Mouse (Mus musculus) common myeloid progenitor, adult 5-6 weeks (primary cell): ENCODE measurements around the gene Mip. TPM values are rescaled to one million over a fixed set of nuclear protein-coding genes. Genes with fewer than 3 reads are reported as not detected.
A peak's percentile ranks its signal among the peaks of the same experiment; 100 is the strongest.
"Not testable (repeated sequence)": the region's sequence is repeated elsewhere in the genome, so short reads cannot be mapped to it uniquely, and the experiment has no call there.

ENCODE experiments used
- ATAC-seq: replicated peaks from 2 replicates; pipeline ENCODE4 v1.8.0; 2016; ENCODE audit warnings: low read depth, mild to moderate bottlenecking, moderate TSS enrichment, inconsistent platforms; ENCODE audit not compliant: poor library complexity, severe bottlenecking
- total RNA-seq: library from RNA; stranded (forward); fragments of 200-1000, 187-1606 nt; gene quantifications from 2 replicates; pipeline ENCODE4 v1.2.3, GENCODE M21; 2017

Mip gene
- total RNA-seq, 1 experiment from 2014 or later, result not detected

DNA sequence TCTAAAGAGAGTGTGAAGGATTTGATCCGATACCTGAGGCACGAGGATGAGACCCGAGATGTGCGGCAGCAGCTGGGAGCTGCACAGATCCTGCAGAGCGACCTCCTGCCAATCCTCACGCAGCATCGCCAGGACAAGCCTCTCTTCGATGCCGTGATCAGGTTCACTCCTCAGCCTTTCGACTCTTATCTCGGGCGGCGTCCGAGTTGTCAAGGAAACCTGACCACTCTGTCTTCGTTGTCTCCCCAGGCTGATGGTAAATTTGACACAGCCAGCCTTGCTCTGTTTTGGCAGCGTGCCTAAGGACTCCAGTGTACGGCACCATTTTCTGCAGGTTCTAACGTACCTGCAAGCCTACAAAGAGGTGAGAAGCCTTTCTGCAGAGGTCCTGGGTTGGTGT, 14.5 kb downstream of the Mip start:
- ATAC-seq, result peak; percentile 36; the same call in 1 of the 2 replicates

DNA sequence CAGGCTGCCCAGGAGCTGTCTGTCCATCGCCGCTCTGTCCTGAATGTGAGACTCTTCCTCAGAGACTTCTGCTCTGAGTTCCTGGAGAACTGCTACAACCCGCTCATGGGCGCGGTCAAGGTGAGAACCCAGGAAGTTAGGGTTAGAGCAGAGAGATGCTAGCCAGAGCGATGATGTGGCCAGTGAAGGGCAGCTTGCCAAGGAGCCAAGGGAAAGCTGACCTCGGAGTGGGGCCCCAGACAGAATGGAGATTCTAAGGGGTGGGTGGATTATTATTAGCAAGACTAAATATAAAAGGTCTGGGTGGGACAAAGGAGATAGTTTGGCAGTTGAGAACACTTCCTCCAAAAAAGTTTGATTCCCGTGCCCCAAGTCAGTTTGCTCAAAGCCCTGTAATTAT, 17.6 kb downstream of the Mip start:
- ATAC-seq, result no peak

DNA sequence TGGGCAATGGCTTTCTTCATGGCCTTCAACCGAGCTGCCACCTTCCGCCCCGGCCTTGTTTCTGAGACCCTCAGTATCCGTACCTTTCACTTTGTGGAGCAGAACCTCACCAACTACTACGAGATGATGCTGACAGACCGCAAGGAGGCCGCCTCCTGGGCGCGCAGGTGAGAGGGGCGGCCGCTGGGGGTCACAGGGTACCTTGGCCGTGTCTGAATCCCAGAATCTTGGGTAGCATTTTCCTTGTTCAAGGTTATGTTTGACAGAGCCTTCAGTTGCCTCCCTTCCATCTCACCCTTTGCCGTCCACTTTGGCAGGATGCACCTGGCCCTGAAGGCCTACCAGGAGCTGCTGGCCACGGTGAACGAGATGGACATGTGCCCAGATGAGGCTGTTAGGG, 18.5 kb downstream of the Mip start:
- ATAC-seq, result no peak

DNA sequence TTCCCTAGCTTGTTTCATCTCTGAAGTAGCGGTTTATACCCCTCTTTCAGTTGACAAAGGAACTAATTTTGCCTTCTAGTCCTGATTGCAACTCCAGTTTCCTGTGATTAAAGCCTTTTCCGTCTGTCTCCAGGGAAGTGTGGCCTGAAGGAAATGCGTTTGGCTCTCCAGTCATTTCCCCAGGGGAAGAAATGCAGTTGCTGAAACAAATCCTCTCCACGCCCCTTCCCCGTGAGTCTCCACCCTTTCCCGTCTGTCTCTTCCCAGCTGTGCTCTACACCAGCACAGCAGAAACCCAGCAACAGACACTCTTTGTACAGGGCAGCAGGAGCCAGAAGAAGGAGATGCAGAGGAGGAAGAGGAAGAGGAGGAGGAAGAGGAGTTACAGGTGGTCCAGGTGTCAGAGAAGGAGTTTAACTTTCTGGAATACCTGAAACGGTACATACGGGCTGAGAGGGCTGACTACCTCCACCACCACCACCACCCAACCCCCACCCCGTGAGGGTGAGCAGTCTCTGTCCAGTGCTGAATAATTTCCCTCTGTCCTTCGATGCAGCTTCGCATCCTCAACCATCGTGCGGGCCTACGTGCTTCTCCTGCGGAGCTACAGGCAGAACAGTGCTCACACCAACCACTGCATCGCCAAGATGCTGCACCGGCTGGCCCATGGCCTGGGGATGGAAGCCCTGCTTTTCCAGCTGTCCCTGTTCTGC, 21.5 kb downstream of the Mip start:
- ATAC-seq, result no peak

DNA sequence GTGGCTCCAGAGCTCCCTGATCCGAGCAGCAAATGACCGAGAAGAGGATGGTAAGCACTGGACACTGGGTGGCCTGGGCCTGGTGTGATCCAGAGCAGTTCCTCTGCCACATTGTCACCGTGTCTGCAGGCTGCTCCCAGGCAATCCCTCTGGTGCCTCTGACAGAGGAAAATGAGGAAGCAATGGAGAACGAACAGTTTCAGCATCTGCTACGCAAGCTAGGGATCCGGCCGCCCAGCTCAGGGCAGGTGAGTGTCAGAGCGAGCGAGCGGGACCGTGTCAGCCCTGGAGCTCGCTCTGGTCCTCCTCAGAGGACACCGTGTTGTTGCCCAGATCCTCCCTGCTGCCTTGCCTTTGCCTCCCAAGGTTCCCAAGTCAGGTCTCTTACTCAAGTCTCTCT, 24.9 kb downstream of the Mip start:
- ATAC-seq, result no peak

DNA sequence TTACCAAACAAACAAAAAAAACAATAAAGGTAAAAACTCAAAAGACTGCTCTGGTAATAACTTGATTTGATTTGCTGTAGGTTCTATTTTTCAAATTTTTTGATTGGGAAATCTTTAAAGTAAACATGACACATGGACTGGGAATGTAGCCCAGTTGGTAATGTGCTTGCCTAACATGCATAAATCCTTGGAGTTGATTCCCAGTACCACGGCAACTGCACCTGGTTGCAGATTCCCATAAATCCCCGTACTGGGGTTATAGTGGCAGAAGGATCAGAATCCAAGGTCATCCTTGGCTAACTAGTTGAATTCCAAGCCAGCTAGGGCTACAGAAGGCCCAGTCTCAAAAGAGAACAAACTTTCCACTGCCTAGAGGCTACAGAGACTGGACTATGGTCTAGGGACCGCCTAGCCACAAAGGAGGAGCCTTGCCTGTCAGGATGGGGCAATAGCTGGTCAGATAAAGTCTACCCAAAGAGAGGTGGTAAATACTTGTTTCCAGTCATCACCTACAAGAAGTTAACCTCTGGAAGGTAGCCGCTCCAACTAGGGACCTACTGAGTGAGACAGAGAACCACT, 28.1 kb downstream of the Mip start, which contains the start of gene Apon:
Gene Apon, plus strand, starts transcription at position 420 of the 579 bp plus-strand sequence.
- no peak for ATAC-seq

DNA sequence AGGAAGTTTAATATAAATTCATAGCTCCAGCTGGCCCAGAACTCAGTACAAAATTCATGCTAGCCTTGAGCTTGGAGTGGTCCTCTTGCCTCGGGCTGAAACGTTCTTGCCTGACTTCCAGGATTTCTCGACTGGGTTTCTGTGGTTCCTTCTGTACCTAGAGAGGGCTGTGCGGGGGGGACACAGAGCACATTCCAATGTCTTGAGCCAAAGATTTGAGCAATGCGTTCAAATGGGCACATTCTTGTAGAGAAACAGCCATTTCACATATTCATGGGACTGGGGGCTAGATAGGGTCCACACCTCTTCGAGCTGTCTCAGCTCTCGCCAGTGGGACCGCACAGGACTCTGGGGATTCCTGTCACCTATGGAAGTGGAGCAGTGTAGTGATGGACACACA, 30.3 kb downstream of the Mip start:
- no peak for ATAC-seq

DNA sequence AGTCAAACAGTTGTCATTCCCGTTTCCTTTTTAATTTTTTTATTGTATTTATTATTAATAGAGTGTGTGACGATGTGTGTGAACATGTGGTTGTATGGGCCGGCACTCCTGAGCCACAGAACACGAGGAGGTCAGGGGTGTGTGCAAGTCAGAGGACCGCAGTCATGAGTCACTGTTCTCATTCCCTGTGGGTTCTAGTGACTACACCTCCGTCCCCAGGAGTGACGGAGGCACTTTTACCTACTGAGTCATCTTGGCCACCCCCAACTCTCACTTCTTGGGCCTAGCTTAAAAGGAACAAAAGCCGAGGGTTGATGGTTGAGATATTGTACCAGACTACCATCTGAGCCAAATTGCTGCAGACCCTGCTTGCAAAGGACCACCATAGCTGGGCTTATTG, 30.7 kb downstream of the Mip start:
- ATAC-seq, result no peak

DNA sequence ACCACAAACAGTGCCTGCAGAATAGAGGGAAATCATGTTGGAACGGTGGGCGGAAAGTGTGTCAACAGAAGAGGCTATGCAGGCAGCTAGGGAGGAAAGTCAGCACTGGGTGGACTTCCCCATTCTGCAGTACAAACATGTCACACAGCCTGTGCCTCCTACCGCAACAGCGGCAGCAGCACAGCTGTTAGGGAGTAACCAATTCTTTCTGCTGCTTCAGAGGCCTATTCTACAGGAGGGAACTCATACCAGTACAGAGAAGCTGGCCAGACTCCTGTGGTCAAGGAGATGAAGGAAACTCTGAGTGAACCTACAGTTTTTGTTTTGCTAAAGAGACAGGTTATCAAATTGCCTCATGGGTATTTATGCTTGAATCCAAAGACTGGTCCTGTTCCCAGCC, 33.3 kb downstream of the Mip start:
- ATAC-seq, result peak; percentile 98

DNA sequence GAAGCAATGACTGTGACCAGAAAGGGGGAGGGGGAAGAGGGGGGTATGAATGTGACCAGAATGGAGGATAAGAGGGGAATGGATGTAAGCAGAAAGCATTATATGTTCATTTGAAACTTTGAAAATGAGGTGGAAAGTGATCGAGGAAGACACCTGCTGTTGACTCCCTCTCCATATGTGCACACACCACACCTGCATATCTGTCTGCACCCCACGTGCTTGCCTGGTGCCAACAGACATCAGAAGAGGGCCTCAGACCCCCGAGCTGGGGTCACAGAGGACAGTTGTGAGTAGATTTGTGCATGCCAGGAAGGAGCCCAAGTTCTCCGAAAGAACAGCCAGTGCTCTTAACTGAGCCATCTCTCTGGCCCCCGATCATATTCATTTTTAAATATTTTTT, 34.3 kb downstream of the Mip start:
- no peak for ATAC-seq

DNA sequence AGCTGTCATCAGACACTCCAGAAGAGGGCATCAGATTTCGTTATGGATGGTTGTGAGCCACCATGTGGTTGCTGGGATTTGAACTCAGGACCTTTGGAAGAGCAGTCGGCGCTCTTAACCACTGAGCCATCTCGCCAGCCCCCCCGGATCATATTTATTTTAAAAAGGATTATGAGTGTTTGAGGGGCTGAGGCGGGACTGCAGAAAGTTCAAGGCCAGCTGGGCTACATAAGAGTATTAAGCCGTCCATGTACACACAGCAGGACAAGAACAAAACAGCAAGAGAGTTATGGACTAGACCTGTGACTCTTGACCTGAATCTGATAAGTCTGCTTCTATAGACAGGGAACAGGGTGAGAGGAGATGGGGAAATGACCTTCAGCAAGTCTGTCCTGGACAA, 34.7 kb downstream of the Mip start:
- not testable (repeated sequence) for ATAC-seq

DNA sequence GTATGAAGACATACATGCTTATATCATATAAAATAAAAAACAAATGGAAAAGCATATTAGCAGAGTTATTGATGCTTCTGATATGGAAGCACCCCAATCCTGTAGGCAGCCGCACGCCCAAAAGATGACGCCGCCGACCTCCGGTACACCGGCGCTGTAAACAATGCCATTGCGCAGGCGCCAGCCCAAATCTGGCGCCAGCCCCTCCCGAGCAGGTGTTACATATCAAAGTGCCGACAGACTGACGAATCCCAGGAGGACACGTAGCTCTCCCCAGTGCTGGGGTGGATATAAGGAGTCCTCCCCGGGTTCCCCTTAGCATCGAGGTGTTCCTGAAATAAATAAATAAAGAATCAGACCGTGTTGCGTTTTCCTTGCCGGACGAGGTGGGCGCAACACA, 36.7 kb downstream of the Mip start:
- no peak for ATAC-seq

DNA sequence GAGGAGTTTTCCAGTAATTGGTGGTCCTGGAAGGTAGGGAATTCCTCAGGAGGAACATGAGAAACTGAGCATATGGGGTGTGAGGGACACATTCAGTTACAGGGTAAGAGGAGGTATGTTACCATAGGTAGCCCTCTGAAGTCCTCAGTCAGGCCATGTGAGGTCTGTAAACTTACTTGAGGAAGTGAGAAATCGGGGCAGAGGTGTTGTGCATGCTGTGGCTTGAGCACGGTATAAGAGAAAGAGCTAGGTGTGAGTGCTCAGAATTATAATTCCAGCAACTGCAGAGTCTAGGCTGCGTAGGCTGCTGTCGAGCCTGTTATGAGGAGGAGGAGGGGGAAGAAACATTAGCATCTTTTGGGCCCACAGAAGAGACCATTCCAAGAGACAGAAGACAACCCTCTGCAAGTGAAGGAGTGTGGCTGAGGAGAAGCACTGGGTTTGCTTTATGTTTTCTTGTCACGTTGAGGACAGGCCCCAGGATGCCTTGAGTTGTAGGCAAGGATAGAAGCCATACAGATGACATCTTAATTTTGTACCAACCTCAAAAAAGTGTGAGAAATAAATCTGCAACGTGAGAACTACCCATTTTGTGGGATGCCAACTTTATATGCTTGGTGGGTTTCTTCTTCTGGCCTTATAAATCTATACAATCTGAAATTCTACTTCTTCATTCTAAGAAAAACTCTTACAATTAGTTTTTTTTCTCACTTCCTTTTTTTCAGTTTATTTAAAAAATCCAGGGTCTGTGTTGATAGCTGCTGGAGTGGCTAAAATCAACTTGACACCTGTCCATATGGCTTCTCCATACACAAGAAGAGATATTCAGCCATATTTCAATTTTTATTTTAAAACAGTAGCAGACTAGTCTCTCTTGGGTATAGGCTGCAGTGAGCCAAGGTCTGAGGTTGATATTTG, 38.0 kb downstream of the Mip start:
- no peak for ATAC-seq

DNA sequence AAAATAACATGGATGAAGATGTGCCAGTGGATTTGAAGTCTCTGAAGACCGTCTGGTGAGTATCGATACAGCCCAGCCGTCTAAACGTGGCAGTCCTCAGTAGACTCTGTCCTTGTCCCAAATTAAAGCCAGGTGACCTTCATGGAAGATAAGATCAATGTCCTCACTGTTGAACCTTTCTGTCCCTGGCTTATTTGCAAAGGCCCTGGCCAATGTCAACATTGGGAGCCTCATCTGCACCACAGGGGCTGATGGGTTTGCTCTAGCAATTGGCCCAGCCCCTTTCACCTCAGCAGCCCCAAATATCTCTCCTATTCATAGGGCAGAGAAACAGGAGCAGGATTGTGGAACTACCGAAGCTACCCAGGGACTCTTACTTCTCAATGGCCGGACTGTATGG, 42.7 kb downstream of the Mip start, which contains the start of gene Apof:
Gene Apof, plus strand, starts transcription at position 301 of the 400 bp plus-strand sequence.
- no peak for ATAC-seq

DNA sequence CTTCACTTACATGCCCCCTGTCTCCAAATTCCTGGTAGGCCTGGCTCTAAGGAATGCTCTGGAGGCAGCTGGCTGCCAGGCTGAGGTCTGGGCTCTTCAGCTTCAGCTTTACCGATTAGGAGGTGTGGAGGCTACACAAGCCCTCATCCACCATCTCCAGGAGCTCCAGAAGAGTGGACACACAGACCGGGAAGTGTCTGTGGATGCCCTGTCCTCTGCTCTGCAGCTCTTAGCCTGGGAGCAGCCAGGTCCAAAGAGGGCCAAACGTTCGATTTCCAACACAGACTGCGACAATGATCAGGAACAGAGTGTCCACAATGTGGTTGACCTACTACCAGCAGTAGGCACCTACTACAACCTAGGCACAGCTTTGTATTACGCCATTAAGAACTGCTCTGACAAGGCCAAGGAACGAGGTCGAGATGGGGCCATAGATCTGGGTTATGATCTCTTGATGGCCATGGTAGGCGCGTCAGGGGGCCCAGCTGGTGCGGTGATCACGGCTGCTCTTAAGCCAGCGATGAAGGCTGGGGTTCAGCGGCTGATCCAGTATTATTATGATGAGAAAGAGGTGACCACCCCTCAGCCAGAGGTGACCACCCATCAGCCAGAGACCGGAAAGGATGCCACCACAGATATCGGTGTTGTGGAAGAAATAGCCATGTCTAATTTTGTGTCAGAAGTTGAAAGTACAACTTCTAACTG, 43.7 kb downstream of the Mip start:
- ATAC-seq, result no peak

DNA sequence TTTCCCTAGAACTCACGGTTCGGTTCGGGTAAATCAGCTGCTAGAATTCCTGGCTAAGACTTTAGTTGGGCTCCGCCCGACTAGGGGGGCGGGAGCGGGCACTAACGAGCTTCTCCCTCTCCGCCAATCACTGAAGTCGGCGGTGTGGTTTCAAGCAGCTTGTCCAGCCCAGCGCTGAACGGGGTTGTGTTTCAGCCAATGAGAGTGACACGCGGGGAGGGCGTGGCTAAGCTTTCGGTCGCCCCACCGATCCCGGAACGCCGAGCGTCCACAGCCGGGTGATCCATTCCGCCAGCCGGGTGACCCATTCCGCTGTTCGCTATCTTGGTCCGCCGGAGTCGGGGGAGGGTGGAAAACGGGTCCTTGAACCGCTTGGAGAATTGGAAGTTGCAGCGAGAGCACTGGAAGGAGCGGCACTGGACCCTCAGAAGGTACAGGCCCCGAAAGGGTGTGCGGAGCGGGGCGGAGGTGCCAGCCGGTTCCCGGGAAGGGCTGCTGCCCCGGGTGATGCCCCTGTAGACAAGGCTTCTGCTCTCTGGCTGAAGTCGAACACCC, 44.7 kb downstream of the Mip start, which contains the start of gene Stat2:
Gene Stat2, plus strand, starts transcription at position 273 of the 555 bp plus-strand sequence.
- ATAC-seq, result peak; percentile 99

DNA sequence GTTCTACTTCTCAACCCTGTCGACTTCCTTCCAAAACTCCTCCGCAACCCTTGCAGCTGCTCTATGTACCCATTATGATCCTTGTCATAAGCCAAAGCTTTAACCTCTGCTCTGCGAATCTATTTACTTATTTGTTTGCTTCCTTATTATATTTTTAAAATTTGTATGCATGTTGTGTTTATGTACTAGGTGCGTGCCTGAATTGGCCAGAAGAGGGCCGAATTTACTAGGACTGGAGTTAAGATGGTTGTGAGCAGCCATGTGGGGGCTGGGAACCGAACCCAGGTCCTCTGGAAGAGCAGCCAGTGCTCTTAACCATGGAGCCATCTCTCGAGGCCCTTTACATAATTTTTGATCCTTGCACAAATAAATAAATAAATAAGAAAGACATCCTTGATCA, 45.2 kb downstream of the Mip start:
- no peak for ATAC-seq

DNA sequence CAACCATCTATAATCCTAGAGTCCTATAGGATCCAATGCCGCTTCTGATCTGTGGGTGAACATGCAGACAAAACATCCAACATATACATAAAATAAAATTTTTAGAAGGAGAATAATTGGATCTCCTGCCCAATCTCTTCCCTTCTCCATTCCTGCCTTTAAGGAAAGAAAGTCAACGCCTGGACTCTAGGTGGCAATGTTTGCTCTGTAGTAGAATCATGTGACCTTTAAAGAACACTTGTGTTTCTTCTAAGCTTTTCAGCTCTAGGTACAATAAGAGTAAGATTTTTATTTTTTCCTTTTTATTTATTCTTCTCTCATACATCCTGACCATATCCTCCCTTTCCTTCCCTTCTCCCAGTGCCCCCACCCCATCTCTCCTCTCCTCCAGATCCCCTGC, 46.2 kb downstream of the Mip start:
- no peak for ATAC-seq

DNA sequence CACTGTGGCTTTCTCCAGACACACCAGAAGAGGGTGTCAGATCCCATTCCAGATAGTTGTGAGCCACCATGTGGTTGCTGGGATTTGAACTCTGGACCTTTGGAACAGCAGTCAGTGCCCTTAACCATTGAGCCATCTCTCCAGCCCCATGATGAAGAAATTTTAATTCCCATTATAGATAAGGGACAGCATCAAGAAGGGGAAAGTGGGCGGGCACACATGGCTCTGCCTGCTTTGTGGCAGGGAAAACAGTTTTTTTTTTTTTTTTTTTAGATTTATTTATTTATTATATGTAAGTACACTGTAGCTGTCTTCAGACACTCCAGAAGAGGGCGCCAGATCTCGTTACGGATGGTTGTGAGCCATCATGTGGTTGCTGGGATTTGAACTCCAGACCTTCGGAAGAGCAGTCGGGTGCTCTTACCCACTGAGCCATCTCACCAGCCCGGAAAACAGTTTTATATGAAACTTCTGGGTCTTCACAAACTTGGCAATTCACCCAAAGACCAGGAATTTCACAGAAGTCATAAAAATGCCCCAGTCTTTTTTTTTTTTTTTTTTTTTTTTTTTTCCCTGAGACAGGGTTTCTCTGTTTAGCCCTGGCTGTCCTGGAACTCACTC, 47.3 kb downstream of the Mip start:
- ATAC-seq, result not testable (repeated sequence)
